Mouse (Mus musculus) midbrain, embryonic 13.5 days (tissue): ENCODE results near the gene Smoc1. TPM values are rescaled to one million over a fixed set of nuclear protein-coding genes. Genes with fewer than 3 reads are reported as not detected.

ENCODE experiments used
- ATAC-seq: fragments of 200-750 bp; cut with Nextera tagmentation; 2 replicates; pipeline ENCODE4 v1.8.0; 2017; ENCODE audit warnings: mild to moderate bottlenecking, moderate TSS enrichment, moderate library complexity
- H3K27ac ChIP-seq: fragments of 300-500 bp; sonication (generic); 2 replicates; pipeline ENCODE4 v1.5.1; 2015; ENCODE audit warnings: inconsistent platforms, mild to moderate bottlenecking, moderate library complexity
- H3K27me3 ChIP-seq: fragments of 300-500 bp; sonication (generic); 2 replicates; pipeline ENCODE4 v1.6.1; 2015; ENCODE audit warnings: mild to moderate bottlenecking, inconsistent platforms
- H3K36me3 ChIP-seq: fragments of 300-500 bp; sonication (generic); 2 replicates; pipeline ENCODE4 v1.6.1; 2015; ENCODE audit warnings: mild to moderate bottlenecking, inconsistent platforms
- H3K4me1 ChIP-seq: fragments of 300-500 bp; sonication (generic); replicated peaks from 2 replicates; pipeline ENCODE4 v1.6.1; 2015; ENCODE audit warnings: inconsistent platforms
- H3K4me2 ChIP-seq: fragments of 300-500 bp; sonication (generic); replicated peaks from 2 replicates; pipeline ENCODE4 v1.6.1; 2015; ENCODE audit warnings: moderate library complexity, mild to moderate bottlenecking, inconsistent platforms
- H3K4me3 ChIP-seq: fragments of 300-500 bp; sonication (generic); replicated peaks from 2 replicates; pipeline ENCODE4 v1.5.1; 2015; ENCODE audit warnings: mild to moderate bottlenecking, inconsistent platforms
- H3K9ac ChIP-seq: fragments of 300-500 bp; sonication (generic); replicated peaks from 2 replicates; pipeline ENCODE4 v1.6.1; 2015; ENCODE audit warnings: mild to moderate bottlenecking, inconsistent platforms
- H3K9me3 ChIP-seq: fragments of 300-500 bp; sonication (generic); 2 replicates; pipeline ENCODE4 v1.6.1; 2016; ENCODE audit warnings: mild to moderate bottlenecking, inconsistent platforms
- WGBS: fragments of 180-500 bp; shearing (Covaris S2); methylation state at CpG from one replicate; pipeline ENCODE4 v1.1.7; 2015; 5-methylcytosine and 5-hydroxymethylcytosine counted together
- polyA plus RNA-seq: library from polyadenylated mRNA; unstranded; fragments of >200 nt; fragmentation: Nextera tagmentation; extraction: Ambion mirVana; gene quantifications from 2 replicates; pipeline ENCODE4 v1.2.1, GENCODE M21; 2015

Gene Smoc1
- polyA plus RNA-seq, 1 experiment from 2014 or later: 20.3 TPM

DNA sequence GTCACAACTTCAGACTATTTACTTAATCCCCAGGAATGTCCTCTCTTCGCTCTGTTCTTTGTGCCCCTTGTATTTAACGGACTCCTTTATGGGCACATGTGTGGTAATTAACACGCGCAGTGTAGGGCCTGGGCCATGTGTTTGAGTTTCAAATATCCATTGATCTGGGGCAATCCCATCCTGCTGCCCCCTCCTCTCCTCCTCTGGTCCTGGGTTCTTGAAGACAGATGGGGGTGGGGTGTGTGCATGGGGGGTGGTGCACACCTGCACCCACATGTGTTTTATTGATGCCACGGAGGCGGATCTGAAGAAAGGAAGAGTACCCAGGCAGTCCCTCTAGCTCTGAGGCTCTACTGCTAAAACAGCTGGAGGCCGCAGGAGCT lies 114.7 kb downstream of the Smoc1 start:
- Histone ChIP-seq H3K36me3 (0 out of 2 replicates have a peak, but pooled peaks cover 7% of the 10 kb centered on the region), H3K9me3 (no peaks in the 10 kb centered on the region), H3K4me1 (peaks cover 29% of the 10 kb centered on the region), H3K27ac (peak overlapping the region; percentile 45; the same call in 1 of the 2 replicates), H3K9ac (0 out of 2 replicates have a peak overlapping the region, but pooled peaks have one; percentile 33), H3K4me3 (no peak overlapping the region), H3K4me2 (no peak overlapping the region), H3K27me3 (peaks cover 10% of the 10 kb centered on the region; the same call in 1 of the 2 replicates)
- WGBS: 31% methylated on average over 7 of the region's 7 CpGs
- peak; percentile 66; the same call in 1 of the 2 replicates for ATAC-seq

DNA sequence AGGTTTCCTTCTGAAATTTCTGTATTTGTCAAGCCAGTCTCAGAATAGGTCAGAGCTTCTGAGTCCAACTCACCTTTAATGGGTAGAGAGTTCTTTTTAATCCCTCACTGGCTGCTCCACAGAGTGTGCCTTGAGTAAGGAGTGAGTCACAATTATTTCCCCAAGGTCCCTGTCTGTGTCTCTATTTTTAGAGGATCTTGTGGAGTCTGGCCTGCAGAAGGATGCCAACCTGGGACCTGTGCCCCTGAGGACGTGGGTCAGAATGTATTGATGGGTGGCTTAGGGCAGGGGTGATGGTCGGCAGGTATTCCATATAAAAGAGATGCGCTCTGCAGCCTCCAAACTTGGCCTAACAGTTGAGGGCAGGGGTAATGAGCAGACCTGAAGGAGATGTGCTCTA lies 115.6 kb downstream of the Smoc1 start:
- no peak overlapping the region for H3K9ac ChIP-seq
- H3K4me1 ChIP-seq: peaks cover 36% of the 10 kb centered on the region
- WGBS: 95% methylated on average over 3 of the region's 3 CpGs
- H3K4me2 ChIP-seq: no peak overlapping the region
- no peaks in the 10 kb centered on the region for H3K9me3 ChIP-seq
- H3K4me3 ChIP-seq: no peak overlapping the region
- no peak for ATAC-seq
- 0 out of 2 replicates have a peak, but pooled peaks cover 7% of the 10 kb centered on the region for H3K36me3 ChIP-seq
- H3K27ac ChIP-seq: no peak overlapping the region
- H3K27me3 ChIP-seq: peaks cover 10% of the 10 kb centered on the region; the same call in 1 of the 2 replicates

DNA sequence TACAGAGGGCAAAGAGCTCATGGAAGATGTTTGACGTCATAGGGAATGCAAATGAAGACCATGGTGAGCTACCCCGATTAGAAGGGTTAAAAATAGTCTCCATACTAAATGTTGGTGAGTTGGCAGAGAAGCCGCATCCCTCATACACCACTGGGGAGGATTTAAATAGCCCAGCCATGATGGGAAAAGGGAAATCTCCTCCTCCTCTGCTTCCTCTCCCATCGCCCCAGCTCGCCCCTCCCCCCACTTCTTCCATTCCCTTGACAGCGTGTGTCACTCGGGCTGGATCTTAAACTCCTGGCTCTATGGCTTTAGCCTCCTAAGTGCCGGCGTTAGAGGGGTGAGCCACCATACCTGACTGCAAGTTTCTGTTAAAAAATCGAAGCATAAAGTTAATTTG lies 117.6 kb downstream of the Smoc1 start:
- 0 out of 2 replicates have a peak, but pooled peaks cover 4% of the 10 kb centered on the region for H3K36me3 ChIP-seq
- no peaks in the 10 kb centered on the region for H3K9me3 ChIP-seq
- no peak overlapping the region for H3K4me2 ChIP-seq
- H3K4me1 ChIP-seq: peaks cover 36% of the 10 kb centered on the region
- no peak overlapping the region for H3K27ac ChIP-seq
- no peak for ATAC-seq
- peaks cover 13% of the 10 kb centered on the region; the same call in 1 of the 2 replicates for H3K27me3 ChIP-seq
- 41% methylated on average over 10 of the region's 10 CpGs for WGBS
- H3K4me3 ChIP-seq: no peak overlapping the region
- no peak overlapping the region for H3K9ac ChIP-seq

DNA sequence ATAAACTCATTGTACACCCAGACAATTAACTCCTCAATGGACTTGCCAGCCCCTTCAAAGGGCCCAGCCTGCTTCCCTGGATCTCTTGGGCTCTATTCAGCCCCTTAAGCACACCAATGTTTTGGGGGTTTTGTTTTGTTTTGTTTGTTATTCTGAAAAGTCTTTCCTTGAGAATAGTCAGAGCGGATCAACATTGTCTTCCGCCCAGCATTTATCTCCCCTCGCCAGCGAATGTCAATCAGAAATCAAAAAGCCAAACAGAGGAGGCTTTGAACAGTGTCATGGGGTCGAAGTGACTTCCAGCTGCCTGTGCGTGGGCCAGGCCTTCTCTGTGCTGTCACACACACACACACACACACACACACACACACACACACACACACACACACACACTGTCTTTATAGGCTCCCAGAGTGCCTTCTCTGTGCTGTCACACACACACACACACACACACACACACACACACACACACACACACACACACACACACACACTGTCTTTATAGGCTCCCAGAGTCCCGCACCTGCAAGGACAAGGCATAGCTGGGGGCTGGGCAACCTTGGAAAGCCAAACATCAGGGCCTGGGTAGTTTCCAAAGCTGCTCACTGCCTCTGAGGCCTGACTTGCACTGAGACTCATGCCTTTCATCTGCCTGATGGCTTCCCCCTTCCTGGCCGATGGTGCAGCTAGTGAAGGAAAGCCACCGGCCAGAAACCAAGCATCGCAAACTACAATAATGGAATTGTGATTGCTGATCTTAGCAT lies 120.0 kb downstream of the Smoc1 start:
- H3K27me3 ChIP-seq: peaks cover 18% of the 10 kb centered on the region
- H3K27ac ChIP-seq: peak overlapping the region; percentile 59

DNA sequence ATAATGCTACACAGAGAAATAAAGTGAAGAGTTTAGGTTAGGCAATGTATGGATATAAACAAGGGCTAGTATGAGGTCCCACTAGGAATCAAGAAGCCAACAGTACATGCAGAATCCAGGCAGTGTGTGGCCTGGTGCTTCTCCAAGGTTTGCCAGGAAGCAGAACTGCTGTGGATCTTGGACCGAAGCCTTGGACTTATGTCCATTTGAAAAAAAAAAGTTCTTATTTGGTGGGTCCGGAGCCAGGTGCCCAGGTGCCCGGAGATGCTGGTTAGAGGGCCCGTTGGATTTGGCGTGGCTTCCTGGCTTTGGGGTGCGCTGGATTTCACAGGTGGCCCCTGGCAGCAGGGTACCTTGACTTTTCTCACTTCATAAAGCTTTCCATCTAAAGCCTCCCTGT lies 121.3 kb downstream of the Smoc1 start:
- H3K4me1 ChIP-seq: peaks cover 19% of the 10 kb centered on the region
- no peak overlapping the region for H3K9ac ChIP-seq
- no peak overlapping the region for H3K4me3 ChIP-seq
- H3K9me3 ChIP-seq: no peaks in the 10 kb centered on the region
- H3K4me2 ChIP-seq: no peak overlapping the region
- no peak overlapping the region for H3K27ac ChIP-seq
- 97% methylated on average over 6 of the region's 6 CpGs for whole genome bisulfite sequencing
- no peak for ATAC-seq
- H3K27me3 ChIP-seq: peaks cover 10% of the 10 kb centered on the region
- no peaks in the 10 kb centered on the region for H3K36me3 ChIP-seq

More for the DNA sequence above, 120.0 kb downstream of the Smoc1 start:
- Histone ChIP-seq H3K9ac (no peak overlapping the region), H3K4me1 (peaks cover 21% of the 10 kb centered on the region), H3K9me3 (no peaks in the 10 kb centered on the region), H3K4me3 (no peak overlapping the region), H3K4me2 (no peak overlapping the region), H3K36me3 (no peaks in the 10 kb centered on the region)
- 12% methylated on average over 10 of the region's 10 CpGs for WGBS
- peak; percentile 82 for ATAC-seq

DNA sequence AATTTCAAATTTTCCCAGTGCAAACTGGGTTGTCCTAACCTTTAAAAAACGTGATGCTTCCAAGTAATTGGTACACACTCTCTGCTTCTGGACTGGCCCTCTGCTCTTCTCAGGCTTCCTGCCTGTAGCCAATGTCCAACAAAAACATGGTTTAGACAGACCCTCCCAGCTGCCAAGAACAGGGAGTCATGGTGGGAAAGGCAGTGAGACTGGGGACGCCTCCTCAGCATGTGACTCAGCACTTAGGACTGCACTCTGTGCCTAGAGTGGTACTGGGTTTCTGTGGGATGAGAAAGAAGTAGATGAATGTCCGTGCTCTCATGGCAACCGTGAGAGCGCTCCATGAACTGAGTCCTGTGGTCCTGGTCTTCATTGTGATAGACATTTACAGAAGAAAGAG lies 124.3 kb downstream of the Smoc1 start:
- no peak overlapping the region for H3K4me3 ChIP-seq
- H3K9ac ChIP-seq: no peak overlapping the region
- ATAC-seq: no peak
- no peaks in the 10 kb centered on the region for H3K36me3 ChIP-seq
- H3K27me3 ChIP-seq: peaks cover 8% of the 10 kb centered on the region
- no peak overlapping the region for H3K27ac ChIP-seq
- peaks cover 11% of the 10 kb centered on the region for H3K4me1 ChIP-seq
- no peak overlapping the region for H3K4me2 ChIP-seq
- H3K9me3 ChIP-seq: no peaks in the 10 kb centered on the region
- WGBS: 86% methylated on average over 5 of the region's 5 CpGs

DNA sequence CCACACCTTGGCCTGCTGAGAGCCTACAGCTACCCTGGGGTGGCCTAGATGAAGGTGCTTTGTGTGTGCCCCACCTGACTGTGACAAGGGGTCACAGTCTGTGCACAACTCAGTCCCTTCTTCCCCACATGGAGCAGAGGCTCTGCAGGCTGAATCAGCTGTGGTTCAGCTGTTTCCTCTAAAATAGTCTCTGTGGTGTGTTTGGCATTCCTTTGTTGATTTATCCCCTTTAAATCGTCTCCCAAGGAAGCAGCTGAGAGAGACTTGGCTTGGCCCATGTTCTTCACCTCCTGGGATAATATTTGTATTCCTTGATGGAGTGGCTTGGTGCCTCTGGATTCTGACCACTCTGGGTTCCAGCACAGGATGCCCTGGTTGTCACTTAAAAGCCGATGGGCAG lies 125.5 kb downstream of the Smoc1 start:
- Histone ChIP-seq H3K27me3 (peaks cover 8% of the 10 kb centered on the region), H3K4me3 (no peak overlapping the region), H3K9ac (no peak overlapping the region), H3K9me3 (no peaks in the 10 kb centered on the region), H3K4me2 (no peak overlapping the region), H3K27ac (no peak overlapping the region), H3K4me1 (no peaks in the 10 kb centered on the region), H3K36me3 (no peaks in the 10 kb centered on the region)
- no peak for ATAC-seq
- WGBS: 72% methylated on average over 2 of the region's 2 CpGs

DNA sequence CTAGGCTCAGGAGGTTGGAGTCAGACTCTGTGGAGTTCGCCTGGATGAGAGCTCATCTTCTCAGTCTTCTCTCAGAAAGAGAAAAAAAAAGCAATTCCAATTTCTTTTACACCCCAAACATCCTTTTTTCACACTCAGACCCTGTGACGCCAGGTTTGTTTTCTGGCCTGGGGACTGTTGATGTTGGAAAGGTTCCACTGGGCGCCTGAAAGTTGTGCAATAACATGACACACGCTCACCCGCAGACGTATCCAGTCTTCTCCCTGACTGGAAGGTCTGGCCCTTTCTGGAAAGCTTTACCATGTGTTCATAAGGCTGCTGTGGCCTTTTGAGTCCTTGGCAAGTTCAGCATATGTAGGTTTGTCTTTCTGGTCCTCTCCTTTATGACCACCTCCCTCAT lies 129.1 kb downstream of the Smoc1 start:
- Histone ChIP-seq H3K27ac (no peak overlapping the region), H3K36me3 (no peaks in the 10 kb centered on the region), H3K9ac (no peak overlapping the region), H3K4me2 (no peak overlapping the region), H3K27me3 (no peaks in the 10 kb centered on the region), H3K9me3 (no peaks in the 10 kb centered on the region), H3K4me1 (no peaks in the 10 kb centered on the region), H3K4me3 (no peak overlapping the region)
- ATAC-seq: no peak
- 88% methylated on average over 6 of the region's 6 CpGs for WGBS

DNA sequence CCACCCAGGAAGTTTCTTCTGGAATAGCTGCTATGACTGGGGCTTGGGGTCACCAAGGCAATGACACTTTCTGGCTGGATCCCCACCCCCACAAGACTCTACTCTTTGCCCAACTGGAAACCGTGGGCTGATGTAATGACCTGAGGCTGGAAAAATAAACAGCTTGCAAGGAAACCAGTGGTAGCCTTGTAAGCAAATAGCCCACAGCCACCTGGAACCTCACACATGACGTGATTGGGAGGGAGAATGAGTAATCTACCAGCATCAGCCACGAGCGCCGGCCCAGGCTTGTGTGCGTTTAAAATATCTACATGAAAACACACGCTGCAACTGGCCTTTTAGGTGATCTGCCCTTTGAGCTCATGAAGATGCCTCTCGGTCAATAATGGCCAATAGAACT lies 130.2 kb downstream of the Smoc1 start:
- no peaks in the 10 kb centered on the region for H3K9me3 ChIP-seq
- no peaks in the 10 kb centered on the region for H3K27me3 ChIP-seq
- no peaks in the 10 kb centered on the region for H3K36me3 ChIP-seq
- H3K9ac ChIP-seq: no peak overlapping the region
- H3K4me1 ChIP-seq: no peaks in the 10 kb centered on the region
- no peak overlapping the region for H3K4me3 ChIP-seq
- no peak for ATAC-seq
- H3K27ac ChIP-seq: no peak overlapping the region
- 93% methylated on average over 8 of the region's 8 CpGs for WGBS
- no peak overlapping the region for H3K4me2 ChIP-seq

DNA sequence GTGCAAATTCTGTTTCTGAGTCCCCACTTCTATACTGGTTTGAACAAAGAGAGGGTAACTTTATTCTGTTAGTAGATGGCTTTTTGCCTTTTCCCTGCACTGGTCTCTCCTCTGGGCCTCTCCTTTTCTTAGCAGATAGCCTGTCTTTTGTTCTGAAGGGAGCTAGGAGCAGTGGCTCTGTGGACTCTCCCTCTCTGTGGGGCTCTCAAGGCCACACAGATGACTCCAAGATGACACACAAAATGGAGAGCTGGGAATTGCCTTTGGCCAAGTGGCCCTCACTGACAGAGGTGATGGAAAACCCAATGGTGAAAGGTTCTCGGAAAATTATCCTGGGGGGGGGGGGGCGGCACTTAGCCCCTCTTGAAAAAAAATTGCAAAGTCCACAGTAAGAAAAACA lies 133.3 kb downstream of the Smoc1 start:
- Histone ChIP-seq H3K4me3 (no peak overlapping the region), H3K27me3 (no peaks in the 10 kb centered on the region), H3K9ac (no peak overlapping the region), H3K4me1 (0 out of 2 replicates have a peak, but pooled peaks cover 3% of the 10 kb centered on the region), H3K36me3 (no peaks in the 10 kb centered on the region), H3K4me2 (no peak overlapping the region), H3K27ac (no peak overlapping the region), H3K9me3 (no peaks in the 10 kb centered on the region)
- ATAC-seq: no peak
- WGBS: 87% methylated on average over 2 of the region's 2 CpGs

DNA sequence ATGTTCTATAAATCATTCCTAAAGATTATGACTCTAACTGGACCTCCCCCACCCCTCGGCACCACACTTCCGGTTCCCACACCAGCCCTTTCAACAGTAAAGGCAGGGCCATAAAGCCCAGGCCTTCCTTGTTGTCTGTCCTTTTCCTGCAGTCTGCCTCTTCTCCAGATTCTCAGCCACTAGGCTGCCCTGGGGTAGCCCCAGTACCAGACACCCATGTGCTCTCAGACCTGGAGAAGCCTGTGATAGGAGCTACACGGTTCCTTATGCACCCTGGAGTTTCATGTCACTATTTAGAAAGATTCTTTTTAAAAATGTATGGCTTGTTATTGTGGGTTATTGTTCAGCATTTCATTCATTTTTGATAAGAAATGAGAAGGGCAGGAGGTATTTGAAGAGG lies 133.8 kb downstream of the Smoc1 start:
- no peak for ATAC-seq
- no peak overlapping the region for H3K4me3 ChIP-seq
- no peaks in the 10 kb centered on the region for H3K36me3 ChIP-seq
- no peak overlapping the region for H3K27ac ChIP-seq
- no peak overlapping the region for H3K4me2 ChIP-seq
- H3K4me1 ChIP-seq: 0 out of 2 replicates have a peak, but pooled peaks cover 3% of the 10 kb centered on the region
- no peak overlapping the region for H3K9ac ChIP-seq
- H3K27me3 ChIP-seq: no peaks in the 10 kb centered on the region
- H3K9me3 ChIP-seq: no peaks in the 10 kb centered on the region
- 86% methylated on average over 3 of the region's 3 CpGs for WGBS

DNA sequence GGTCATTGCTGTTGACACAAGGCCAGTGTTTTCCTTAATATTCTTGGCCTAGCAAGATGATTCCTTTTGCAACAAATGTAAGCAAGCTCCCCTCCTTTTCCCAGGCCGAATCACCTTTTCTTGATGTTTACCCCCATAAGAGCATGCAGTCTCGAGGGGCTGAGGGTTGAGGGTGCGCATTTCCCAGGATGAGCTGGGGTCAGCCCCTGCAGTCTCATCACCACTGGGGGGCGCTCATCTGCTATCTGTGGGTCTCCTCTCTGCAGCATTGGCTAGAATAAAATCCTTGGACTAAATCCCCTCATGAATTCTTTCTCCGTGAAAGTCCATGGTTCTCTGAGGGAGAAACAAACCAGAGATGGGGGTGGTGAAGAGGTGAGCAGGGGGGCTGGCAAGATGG lies 134.2 kb downstream of the Smoc1 start:
- no peak for ATAC-seq
- Histone ChIP-seq H3K27ac (no peak overlapping the region), H3K4me3 (no peak overlapping the region), H3K36me3 (no peaks in the 10 kb centered on the region), H3K4me2 (no peak overlapping the region), H3K9ac (no peak overlapping the region), H3K27me3 (no peaks in the 10 kb centered on the region), H3K4me1 (peaks cover 6% of the 10 kb centered on the region; the same call in 1 of the 2 replicates), H3K9me3 (no peaks in the 10 kb centered on the region)
- 65% methylated on average over 5 of the region's 5 CpGs for WGBS
